Mouse (Mus musculus): Measurements from ENCODE around the gene Gm10837.

The Gm10837 gene

DNA sequence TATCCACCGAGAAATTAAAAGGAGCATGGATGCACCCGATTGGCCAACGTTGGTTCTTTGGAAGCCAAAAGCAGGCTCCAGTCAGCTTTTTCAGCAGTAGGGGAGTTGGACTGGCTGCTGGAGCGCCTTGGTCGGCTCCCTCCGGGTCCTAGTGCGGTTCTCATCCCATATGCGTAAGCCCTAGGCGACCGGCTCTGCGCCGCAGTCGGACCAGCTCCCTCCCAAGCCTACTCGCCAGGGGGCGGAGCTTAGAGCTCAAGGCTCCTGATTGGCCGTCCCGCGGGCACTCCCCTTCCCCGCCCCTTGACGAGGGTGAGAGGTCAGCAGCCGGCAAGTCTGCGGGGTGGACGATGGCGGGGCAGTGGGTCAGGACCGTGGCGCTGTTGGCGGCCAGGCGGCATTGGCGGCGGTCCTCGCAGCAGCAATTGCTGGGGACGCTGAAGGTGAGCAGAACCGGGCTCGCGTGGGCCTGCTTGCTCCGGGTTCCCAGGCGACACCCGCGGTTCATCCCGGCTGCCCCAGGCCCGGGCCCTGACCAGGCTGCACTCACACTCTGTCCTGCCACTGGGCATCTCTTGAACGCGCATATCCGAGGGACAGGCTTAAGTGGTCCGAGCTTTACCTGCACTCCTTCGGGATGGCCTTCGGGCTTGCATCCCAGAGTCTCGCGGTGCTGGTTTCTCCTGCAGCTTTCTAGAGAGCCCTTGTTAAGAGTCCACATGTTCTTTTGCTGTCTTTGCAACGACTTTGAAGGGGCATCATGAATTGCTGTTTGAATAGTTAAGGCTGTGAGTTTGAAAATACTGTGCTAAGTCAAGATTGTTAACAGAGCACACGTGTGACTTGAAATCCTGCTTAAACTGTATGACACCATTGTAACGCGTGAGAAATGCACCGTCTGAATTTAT, 43.9 kb downstream of the Gm10837 start, which contains the start of gene Pcca:
Pcca (plus strand) TSS at position 308 of the 908 bp plus-strand sequence.
- DNase-seq (ENCODE audit: extremely low spot score): peak; percentile 98

DNA sequence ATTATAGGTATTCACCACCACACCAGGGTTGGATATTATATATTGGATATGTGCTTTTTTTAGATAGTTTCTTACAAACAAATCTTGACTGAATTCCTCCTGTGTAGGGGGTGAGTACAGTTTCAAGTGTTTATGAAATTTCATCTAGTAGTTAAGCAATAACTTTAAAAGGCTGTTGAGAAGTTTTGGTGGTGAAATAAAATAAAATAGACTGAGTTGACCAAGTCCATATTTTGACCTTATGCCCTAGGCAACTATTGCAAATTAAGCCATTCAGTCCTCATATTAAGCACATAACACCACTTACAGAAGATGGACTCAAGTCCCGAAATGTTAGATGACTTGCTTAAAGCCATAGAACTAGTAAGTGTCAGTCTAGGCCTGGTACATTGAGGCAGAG, 45.6 kb downstream of the Gm10837 start:
- DNase-seq (ENCODE audit: extremely low spot score): no peak

All from embryo, embryonic 9.5 days (tissue).